Mouse (Mus musculus) WW6 (cell line): ENCODE measurements around the gene Sept4.

Experiments used
- DNase-seq: peaks from one replicate; pipeline ENCODE4 v3.0.0-alpha.2; 2013; ENCODE audit warnings: low read depth, low spot score

The Sept4 gene

GRCm38 (mm10) chr11:87599395-87600089 is 30.8 kb downstream of the Sept4 start:
- DNase-seq = no peak

- no peak for DNase-seq
These were observed 31.7 kb downstream of the Sept4 start for GRCm38 (mm10) chr11:87600322-87600853.

GRCm38 (mm10) chr11:87602234-87602633 is 33.5 kb downstream of the Sept4 start:
- DNase-seq = no peak

GRCm38 (mm10) chr11:87603571-87603970 is 34.9 kb downstream of the Sept4 start:
- no peak for DNase-seq

- DNase-seq = no peak
These were observed 40.6 kb downstream of the Sept4 start for GRCm38 (mm10) chr11:87609264-87609663.

- no peak for DNase-seq
These were observed 42.8 kb downstream of the Sept4 start for GRCm38 (mm10) chr11:87611547-87611946.

- no peak for DNase-seq
These were observed 45.3 kb downstream of the Sept4 start for GRCm38 (mm10) chr11:87613972-87614371.

GRCm38 (mm10) chr11:87615551-87615950 is 46.8 kb downstream of the Sept4 start:
- DNase-seq = no peak

GRCm38 (mm10) chr11:87615952-87616351 is 47.2 kb downstream of the Sept4 start:
- no peak for DNase-seq

GRCm38 (mm10) chr11:87616790-87617474 is 48.2 kb downstream of the Sept4 start, which contains the start of gene Hsf5:
Hsf5 (plus strand) TSS chr11:87617164.
- DNase-seq = no peak

- DNase-seq = no peak
These were observed 48.9 kb downstream of the Sept4 start for GRCm38 (mm10) chr11:87617606-87618005.

- no peak for DNase-seq
These were observed 54.5 kb downstream of the Sept4 start for GRCm38 (mm10) chr11:87623160-87623559.

GRCm38 (mm10) chr11:87629859-87630258 is 61.2 kb downstream of the Sept4 start:
- peak; percentile 46 for DNase-seq

GRCm38 (mm10) chr11:87638793-87639192 is 70.1 kb downstream of the Sept4 start:
- DNase-seq = no peak

- peak; percentile 57 for DNase-seq
These were observed 70.5 kb downstream of the Sept4 start for GRCm38 (mm10) chr11:87639206-87639605.
